Comparison of ENCODE assay signal across 9 mouse cellular contexts in genomic region chr12:112449144-112449827, GRCm38 (mm10). TPM values are rescaled to one million over a fixed set of nuclear protein-coding genes. Genes with fewer than 3 reads are reported as not detected.
A peak's percentile ranks its signal among the peaks of the same experiment; 100 is the strongest.
DNase-seq lines count a peak whose midpoint lies in the region; ATAC-seq lines count a peak whose summit lies in the region.
"Had no signal": no experiment of that assay in that cellular context is flagged by ENCODE, and none has a peak within 500 bp of the region (broad histone marks: within the 10 kb centered on the region; RNA-seq: fewer than 3 reads in every experiment).

No protein-coding gene starts in this region.

- ATAC-seq in heart, embryonic 13.5 days (ENCODE audit: extremely low read depth, insufficient number of reproducible peaks, low FRiP score, low TSS enrichment) = no peak
- no peak for ATAC-seq in hindbrain, embryonic 16.5 days
- ATAC-seq in midbrain, embryonic 13.5 days = no peak

- no peak overlapping the region for H3K4me3 ChIP-seq in heart, embryonic 13.5 days
- H3K4me3 ChIP-seq in hindbrain, embryonic 16.5 days (ENCODE audit: low read length) = no peak overlapping the region
- no peak overlapping the region for H3K4me3 ChIP-seq in midbrain, embryonic 13.5 days (replicated peaks)

- H3K4me1 ChIP-seq in heart, embryonic 13.5 days = 0 out of 2 replicates have a peak, but pooled peaks cover 3% of the 10 kb centered on the region
- H3K4me1 ChIP-seq in hindbrain, embryonic 16.5 days (ENCODE audit: control insufficient read depth, insufficient read depth, low read depth, low read length) = peaks cover 2% of the 10 kb centered on the region; the same call in 1 of the 2 replicates
- peaks cover 27% of the 10 kb centered on the region for H3K4me1 ChIP-seq in midbrain, embryonic 13.5 days (replicated peaks)

- H3K4me2 ChIP-seq in heart, embryonic 13.5 days = no peak overlapping the region
- no peak overlapping the region for H3K4me2 ChIP-seq in hindbrain, embryonic 16.5 days (ENCODE audit: low read length)
- no peak overlapping the region for H3K4me2 ChIP-seq in midbrain, embryonic 13.5 days (replicated peaks)

- intact Hi-C loops in heart, postnatal 25 days (cut with DNase I) = loop anchor here (5.0 kb wide), 1 partner anchor 102 kb away; no protein-coding TSS in a partner anchor

- 55% methylated on average over 18 of the region's 18 CpGs for WGBS in heart, embryonic 13.5 days
- 50% methylated on average over 18 of the region's 18 CpGs for WGBS in hindbrain, embryonic 16.5 days
- WGBS in midbrain, embryonic 13.5 days = 56% methylated on average over 18 of the region's 18 CpGs

- H3K9ac ChIP-seq in heart, embryonic 13.5 days = no peak overlapping the region
- H3K9ac ChIP-seq in hindbrain, embryonic 16.5 days (ENCODE audit: low read depth, low read length) = no peak overlapping the region
- 0 out of 2 replicates have a peak overlapping the region, but pooled peaks have one; percentile 3 for H3K9ac ChIP-seq in midbrain, embryonic 13.5 days (replicated peaks)

- H3K27me3 ChIP-seq in heart, embryonic 13.5 days (replicated peaks) = peaks cover 4% of the 10 kb centered on the region; the same call in 1 of the 2 replicates
- no peaks in the 10 kb centered on the region for H3K27me3 ChIP-seq in hindbrain, embryonic 16.5 days (replicated peaks; ENCODE audit: control insufficient read depth, insufficient read depth, low read length)
- no peaks in the 10 kb centered on the region; the same call in 1 of the 2 replicates for H3K27me3 ChIP-seq in midbrain, embryonic 13.5 days

- no peak for DNase-seq in heart, postnatal 25 days (ENCODE audit: low spot score)
- DNase-seq in CD8-positive naive resting alpha-beta T cell, adult 2 months (ENCODE audit: low read depth in 2 of 2, low spot score in 2 of 2) = peak; percentile 44 to 48
- DNase-seq in adrenal gland, adult 8-10 months = no peak
- DNase-seq in urinary bladder, postnatal 36 days (ENCODE audit: low spot score in 2 of 2) = no peak
- no peak for DNase-seq in gastrocnemius, adult 8-10 months (ENCODE audit: low spot score in 2 of 2)

- H3K9me3 ChIP-seq in heart, embryonic 13.5 days = peaks cover 26% of the 10 kb centered on the region
- peaks cover 11% of the 10 kb centered on the region for H3K9me3 ChIP-seq in hindbrain, embryonic 16.5 days (ENCODE audit: control insufficient read depth, low read length)
- peaks cover 13% of the 10 kb centered on the region for H3K9me3 ChIP-seq in midbrain, embryonic 13.5 days

- peak overlapping the region; percentile 71 for H3K27ac ChIP-seq in heart, embryonic 13.5 days (replicated peaks)
- 0 out of 2 replicates have a peak overlapping the region, but pooled peaks have one; percentile 1 for H3K27ac ChIP-seq in hindbrain, embryonic 16.5 days (ENCODE audit: low read depth, low read length)
- H3K27ac ChIP-seq in midbrain, embryonic 13.5 days = 0 out of 2 replicates have a peak overlapping the region, but pooled peaks have one; percentile 44
- H3K27ac ChIP-seq: macrophage had no signal

- H3K36me3 ChIP-seq in heart, embryonic 13.5 days = no peaks in the 10 kb centered on the region
- H3K36me3 ChIP-seq in hindbrain, embryonic 16.5 days (ENCODE audit: control insufficient read depth, insufficient read depth, low read length) = no peaks in the 10 kb centered on the region
- no peaks in the 10 kb centered on the region for H3K36me3 ChIP-seq in midbrain, embryonic 13.5 days

RNA-seq across cellular contexts. Expression of gene A530016L24Rik, which starts 40.0 kb away (rescaled TPM):
- polyA plus RNA-seq in heart, embryonic 13.5 days (2015; fragmentation: Nextera tagmentation; extraction: Ambion mirVana) = 6.0 and 6.2 TPM in 2 replicates
- 10 to 100 TPM; 24.6 to 26.9 TPM for total RNA-seq in heart, postnatal 25 days (2021)
- 0.10 and 0.12 TPM in 2 replicates for polyA plus RNA-seq in hindbrain, embryonic 16.5 days (2015; fragmentation: Nextera tagmentation; extraction: Ambion mirVana)
- 0.09 and 0.15 TPM in 2 replicates for polyA plus RNA-seq in midbrain, embryonic 13.5 days (2015; fragmentation: Nextera tagmentation; extraction: Ambion mirVana)
- total RNA-seq in adrenal gland, adult 8-10 months (2022) = 10 to 100 TPM; 15.9 to 41.5 (median 18.6) TPM
- total RNA-seq in gastrocnemius, adult 8-10 months (2022) = 1 to 10 TPM in 3 of 4 experiments, under 1 TPM in 1; 0.97 to 3.9 (median 2.4) TPM
- polyA plus RNA-seq: macrophage had no signal

Comparison
In these comparisons a context has a peak if more than half of its experiments do, and no peak if none do; other contexts are left out.
1. H3K27ac ChIP-seq: peak in every context shown above with its lines; median percentile 71 in heart, embryonic 13.5 days; 44 in midbrain, embryonic 13.5 days; 1 in hindbrain, embryonic 16.5 days.
2. DNase-seq: peak in CD8-positive naive resting alpha-beta T cell, adult 2 months (2 of 2); none in heart, postnatal 25 days (single experiment), adrenal gland, adult 8-10 months (single experiment), urinary bladder, postnatal 36 days (0 of 2) and gastrocnemius, adult 8-10 months (0 of 2).